Mouse (Mus musculus) lung, postnatal 0 days (tissue): ENCODE results near the gene Hes7.

ENCODE experiments used
- CTCF ChIP-seq: IDR thresholded peaks from 2 replicates; pipeline ENCODE4 v1.5.1; 2016; ENCODE audit warnings: antibody characterized with exemption, mild to moderate bottlenecking
- EP300 ChIP-seq: IDR thresholded peaks from 2 replicates; pipeline ENCODE4 v1.6.1; 2016; ENCODE audit warnings: antibody characterized with exemption, mild to moderate bottlenecking, control low read depth

- TF ChIP-seq CTCF (no peak), EP300 (no peak)
Measured at GRCm38 (mm10) chr11:69088856-69089615, 31.2 kb upstream of the Hes7 start.
